Mouse (Mus musculus) thymus, adult 2 months (tissue): ENCODE measurements around the gene Ddo. TPM values are rescaled to one million over a fixed set of nuclear protein-coding genes. Genes with fewer than 3 reads are reported as not detected.

Experiments
- DNase-seq: peaks from one replicate; pipeline ENCODE4 v3.0.0; 2021
- H3K27ac ChIP-seq: fragments of 200-500 bp; 2 replicates; pipeline ENCODE4 v1.5.1; 2012; ENCODE audit warnings: low read length, control low read depth; ENCODE audit not compliant: control insufficient read depth, insufficient read depth
- H3K27me3 ChIP-seq: fragments of 200-500 bp; 2 replicates; pipeline ENCODE4 v1.6.1; 2012; ENCODE audit warnings: mild to moderate bottlenecking, low read length, moderate library complexity, mixed read lengths; ENCODE audit not compliant: control insufficient read depth, insufficient read depth
- H3K36me3 ChIP-seq: fragments of 200-500 bp; 2 replicates; pipeline ENCODE4 v1.6.1; 2012; ENCODE audit warnings: mild to moderate bottlenecking, low read length, moderate library complexity; ENCODE audit not compliant: control insufficient read depth, insufficient read depth
- H3K4me1 ChIP-seq: fragments of 200-500 bp; replicated peaks from 2 replicates; pipeline ENCODE4 v1.6.1; 2012; ENCODE audit warnings: low read length; ENCODE audit not compliant: control insufficient read depth, insufficient read depth
- H3K4me3 ChIP-seq: fragments of 200-500 bp; 2 replicates; pipeline ENCODE4 v1.5.1; 2012; ENCODE audit warnings: mild to moderate bottlenecking, low read length, control low read depth, moderate library complexity; ENCODE audit not compliant: control insufficient read depth, insufficient read depth
- CTCF ChIP-seq: fragments of 200-500 bp; IDR thresholded peaks from 2 replicates; pipeline ENCODE4 v1.5.1; 2012; ENCODE audit warnings: mild to moderate bottlenecking, control low read depth, low read length, moderate library complexity, borderline replicate concordance; ENCODE audit not compliant: control insufficient read depth, poor library complexity, insufficient read depth; ENCODE audit errors: extremely low read depth
- POLR2A ChIP-seq: fragments of 200-500 bp; IDR thresholded peaks from 2 replicates; pipeline ENCODE4 v1.6.1; 2012; ENCODE audit warnings: mild to moderate bottlenecking, low read length, control low read depth, moderate library complexity; ENCODE audit not compliant: control insufficient read depth, poor library complexity, insufficient read depth; ENCODE audit errors: extremely low read depth
- WGBS: fragments of 180-500 bp; shearing (Covaris S2); methylation state at CpG from one replicate; pipeline ENCODE4 v1.1.7; 2018; 5-methylcytosine and 5-hydroxymethylcytosine counted together
- polyA plus RNA-seq: library from polyadenylated mRNA; depleted of rRNA; stranded (reverse); fragments of >200 nt; gene quantifications from 2 replicates; pipeline ENCODE4 v1.2.3, GENCODE M21; 2012

Gene Ddo
- polyA plus RNA-seq, 1 experiment = 3.7 TPM

- Histone ChIP-seq H3K4me3 (no peak overlapping the region), H3K27me3 (no peaks in the 10 kb centered on the region), H3K36me3 (no peaks in the 10 kb centered on the region), H3K4me1 (no peaks in the 10 kb centered on the region), H3K27ac (no peak overlapping the region)
- no peak for DNase-seq
- TF ChIP-seq POLR2A = no peak
- TF ChIP-seq CTCF = no peak
- WGBS = 87% methylated on average over 26 of the region's 26 CpGs
Measured at GRCm38 (mm10) chr10:40638823-40639819, 9.3 kb downstream of the Ddo start.

- no peaks in the 10 kb centered on the region for H3K4me1 ChIP-seq
- H3K36me3 ChIP-seq = no peaks in the 10 kb centered on the region
- 98% methylated on average over 4 of the region's 4 CpGs for WGBS
- H3K27me3 ChIP-seq = no peaks in the 10 kb centered on the region
- no peak for TF ChIP-seq POLR2A
- no peak for TF ChIP-seq CTCF
- H3K27ac ChIP-seq = no peak overlapping the region
- H3K4me3 ChIP-seq = no peak overlapping the region
- DNase-seq = no peak
Measured at GRCm38 (mm10) chr10:40640406-40640805, 10.6 kb downstream of the Ddo start.

- Histone ChIP-seq H3K27ac (no peak overlapping the region), H3K4me1 (no peaks in the 10 kb centered on the region), H3K27me3 (no peaks in the 10 kb centered on the region), H3K36me3 (no peaks in the 10 kb centered on the region), H3K4me3 (no peak overlapping the region)
- no peak for TF ChIP-seq CTCF
- TF ChIP-seq POLR2A = no peak
- DNase-seq = no peak
- 95% methylated on average over 7 of the region's 7 CpGs for WGBS
Measured at GRCm38 (mm10) chr10:40641901-40642300, 12.1 kb downstream of the Ddo start.

GRCm38 (mm10) chr10:40643126-40643525, 13.3 kb downstream of the Ddo start:
- Histone ChIP-seq H3K4me1 (no peaks in the 10 kb centered on the region), H3K36me3 (no peaks in the 10 kb centered on the region), H3K27ac (no peak overlapping the region), H3K4me3 (no peak overlapping the region), H3K27me3 (no peaks in the 10 kb centered on the region)
- WGBS = 52% methylated on average over 5 of the region's 5 CpGs
- no peak for DNase-seq
- TF ChIP-seq POLR2A (no peak), CTCF (no peak)

- no peak overlapping the region for H3K27ac ChIP-seq
- no peak for DNase-seq
- H3K36me3 ChIP-seq = no peaks in the 10 kb centered on the region
- 90% methylated on average over 9 of the region's 9 CpGs for WGBS
- TF ChIP-seq POLR2A (no peak), CTCF (no peak)
- H3K4me1 ChIP-seq = no peaks in the 10 kb centered on the region
- no peak overlapping the region for H3K4me3 ChIP-seq
- H3K27me3 ChIP-seq = no peaks in the 10 kb centered on the region
Measured at GRCm38 (mm10) chr10:40644456-40644855, 14.6 kb downstream of the Ddo start.

GRCm38 (mm10) chr10:40645346-40645745, 15.5 kb downstream of the Ddo start:
- TF ChIP-seq POLR2A (no peak), CTCF (no peak)
- Histone ChIP-seq H3K4me3 (no peak overlapping the region), H3K27ac (no peak overlapping the region), H3K4me1 (no peaks in the 10 kb centered on the region), H3K27me3 (no peaks in the 10 kb centered on the region), H3K36me3 (no peaks in the 10 kb centered on the region)
- WGBS = 90% methylated on average over 1 of the region's 1 CpGs
- DNase-seq = no peak

- TF ChIP-seq POLR2A = no peak
- TF ChIP-seq CTCF = no peak
- Histone ChIP-seq H3K4me1 (no peaks in the 10 kb centered on the region), H3K27ac (no peak overlapping the region), H3K27me3 (no peaks in the 10 kb centered on the region), H3K4me3 (no peak overlapping the region), H3K36me3 (no peaks in the 10 kb centered on the region)
- 90% methylated on average over 12 of the region's 12 CpGs for WGBS
- DNase-seq = no peak
Measured at GRCm38 (mm10) chr10:40648776-40649175, 19.0 kb downstream of the Ddo start.
